Mouse (Mus musculus) spleen, adult 2 months (tissue): ENCODE data around the gene Kcnc1. TPM values are rescaled to one million over a fixed set of nuclear protein-coding genes. Genes with fewer than 3 reads are reported as not detected.

Experiments
- DNase-seq, 2 experiments: peaks; one replicate each; pipeline versions ENCODE4 v3.0.0 to v3.0.0-alpha.2; 2012 to 2021; ENCODE audit warnings: low spot score in 2 of 2, low read depth in 1 of 2
- H3K27ac ChIP-seq: fragments of 200-500 bp; 2 replicates; pipeline ENCODE4 v1.5.1; 2012; ENCODE audit warnings: low read length, inconsistent platforms; ENCODE audit not compliant: insufficient read depth
- H3K27me3 ChIP-seq: fragments of 200-500 bp; 2 replicates; pipeline ENCODE4 v1.6.1; 2012; ENCODE audit warnings: mild to moderate bottlenecking, moderate library complexity, low read length, inconsistent platforms; ENCODE audit not compliant: control insufficient read depth, insufficient read depth
- H3K36me3 ChIP-seq: fragments of 200-500 bp; 2 replicates; pipeline ENCODE4 v1.6.1; 2012; ENCODE audit warnings: mild to moderate bottlenecking, low read length, inconsistent platforms; ENCODE audit not compliant: control insufficient read depth, insufficient read depth
- H3K4me1 ChIP-seq: fragments of 200-500 bp; 2 replicates; pipeline ENCODE4 v1.6.1; 2011; ENCODE audit warnings: inconsistent platforms; ENCODE audit not compliant: control insufficient read depth, insufficient read depth, insufficient read length
- H3K4me3 ChIP-seq: fragments of 200-500 bp; 2 replicates; pipeline ENCODE4 v1.5.1; 2011; ENCODE audit warnings: mild to moderate bottlenecking, inconsistent platforms; ENCODE audit not compliant: insufficient read depth, insufficient read length; ENCODE audit errors: extremely low read depth
- CTCF ChIP-seq: fragments of 200-500 bp; IDR thresholded peaks from 2 replicates; pipeline ENCODE4 v1.5.1; 2011; ENCODE audit warnings: mild to moderate bottlenecking, inconsistent platforms; ENCODE audit not compliant: insufficient read depth, insufficient read length, insufficient replicate concordance; ENCODE audit errors: extremely low read depth
- POLR2A ChIP-seq: fragments of 200-500 bp; IDR thresholded peaks from 2 replicates; pipeline ENCODE4 v1.6.1; 2011; ENCODE audit warnings: low read depth, low read length, inconsistent platforms
- WGBS: fragments of 180-500 bp; shearing (Covaris S2); methylation state at CpG from one replicate; pipeline ENCODE4 v1.1.7; 2018; 5-methylcytosine and 5-hydroxymethylcytosine counted together
- polyA plus RNA-seq: library from polyadenylated mRNA; depleted of rRNA; stranded (reverse); fragments of >200 nt; gene quantifications from 2 replicates; pipeline ENCODE4 v1.2.3, GENCODE M21; 2012

Kcnc1 gene
- polyA plus RNA-seq, 1 experiment: 1.2 TPM

DNA sequence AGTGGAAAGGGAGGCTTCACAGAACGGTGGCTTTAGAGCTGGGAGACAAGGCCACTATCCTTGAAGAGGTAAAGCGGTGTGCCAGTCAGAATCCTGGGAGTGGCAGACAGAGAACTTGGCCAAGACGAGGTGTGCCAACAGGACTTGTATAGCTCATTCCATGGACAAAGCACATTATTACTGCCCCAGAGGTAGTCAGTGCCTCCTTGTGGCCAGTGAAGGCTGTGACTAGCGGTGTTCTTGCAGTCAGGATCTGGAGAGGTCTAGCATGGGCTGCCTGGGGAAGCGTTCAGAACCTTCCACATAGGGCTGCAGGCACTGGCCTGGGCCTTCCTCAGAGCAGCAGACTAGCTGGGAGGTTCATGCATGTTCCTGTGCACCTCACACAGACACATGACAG lies 39.5 kb downstream of the Kcnc1 start:
- Histone ChIP-seq H3K36me3 (no peaks in the 10 kb centered on the region), H3K27ac (no peak overlapping the region), H3K27me3 (no peaks in the 10 kb centered on the region), H3K4me1 (no peaks in the 10 kb centered on the region), H3K4me3 (no peak overlapping the region)
- 90% methylated on average over 5 of the region's 5 CpGs for WGBS
- DNase-seq: no peak
- TF ChIP-seq POLR2A (no peak), CTCF (no peak)

DNA sequence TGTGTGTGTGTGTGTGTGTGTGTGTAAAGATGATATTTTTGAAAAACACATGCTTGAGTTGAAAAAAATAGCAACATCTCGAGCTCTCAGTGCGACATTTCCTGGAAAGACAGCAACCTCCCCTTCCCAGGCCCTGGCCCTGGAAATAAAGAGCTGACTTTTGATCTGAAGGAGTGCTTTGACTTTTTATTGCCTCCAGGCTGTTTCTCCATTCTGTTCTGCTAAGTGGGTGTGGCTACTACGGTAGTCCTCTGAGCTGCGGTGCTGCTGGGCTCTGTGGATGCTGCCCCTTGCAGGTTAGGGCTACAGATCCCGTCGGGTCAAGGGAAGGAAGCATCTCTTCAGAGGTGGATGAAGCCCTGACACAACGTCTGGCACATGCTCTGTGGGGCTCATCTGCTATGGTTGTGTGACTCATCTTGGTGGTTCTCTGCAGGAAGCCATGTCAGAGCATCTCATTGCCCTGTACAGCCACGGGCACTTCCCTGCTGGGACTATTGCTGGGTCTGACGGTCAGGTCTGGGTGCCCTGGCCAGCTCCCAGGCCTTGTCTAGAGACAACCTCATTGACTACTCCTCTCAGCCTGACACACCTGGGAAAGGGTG lies 42.3 kb downstream of the Kcnc1 start:
- DNase-seq: no peak

DNA sequence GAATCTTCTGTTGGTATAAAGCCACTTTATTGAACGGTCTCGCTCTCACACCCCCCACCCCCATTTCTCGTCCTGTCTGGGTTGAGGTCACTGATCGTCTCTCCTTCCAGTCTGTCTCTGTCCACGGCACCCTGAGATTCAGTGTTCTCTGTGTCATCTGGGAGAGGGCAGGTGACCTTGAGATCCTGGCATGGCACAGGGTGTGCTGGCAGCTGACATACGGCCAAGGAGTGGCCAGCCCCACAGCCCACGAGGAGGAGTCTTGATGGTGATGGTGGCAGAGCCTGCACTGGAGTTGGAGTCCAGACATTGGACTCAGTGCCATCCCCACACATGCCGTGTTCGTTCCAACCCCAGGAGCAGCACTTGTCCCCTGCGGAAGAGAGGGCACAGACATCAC lies 46.9 kb downstream of the Kcnc1 start:
- no peaks in the 10 kb centered on the region for H3K4me1 ChIP-seq
- WGBS: 95% methylated on average over 10 of the region's 10 CpGs

More for the DNA sequence above, 42.3 kb downstream of the Kcnc1 start:
- Histone ChIP-seq H3K4me1 (no peaks in the 10 kb centered on the region), H3K4me3 (no peak overlapping the region), H3K36me3 (no peaks in the 10 kb centered on the region), H3K27me3 (no peaks in the 10 kb centered on the region), H3K27ac (no peak overlapping the region)
- TF ChIP-seq CTCF (no peak), POLR2A (no peak)
- 35% methylated on average over 9 of the region's 9 CpGs for WGBS

DNA sequence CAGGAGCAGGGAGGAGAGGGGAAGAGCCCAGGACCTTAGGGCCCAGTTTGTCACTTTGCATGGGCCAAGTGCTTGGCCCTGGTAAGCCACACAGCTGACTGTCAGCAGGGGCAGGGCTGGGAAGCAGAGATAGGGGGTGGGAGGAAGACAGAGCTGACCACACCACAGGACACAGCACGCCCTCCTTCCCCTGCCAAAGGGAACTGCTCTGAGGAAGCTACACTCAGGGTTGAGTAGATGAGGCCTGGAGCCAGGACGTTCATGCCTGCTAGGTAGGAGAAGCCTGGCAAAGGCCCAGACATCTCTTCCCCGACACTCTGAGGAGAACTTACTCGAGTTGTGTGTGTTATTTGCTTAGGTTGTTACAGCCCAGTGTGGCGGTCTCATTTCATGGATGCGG lies 49.6 kb downstream of the Kcnc1 start:
- H3K36me3 ChIP-seq: no peaks in the 10 kb centered on the region
- TF ChIP-seq POLR2A: no peak
- no peak for TF ChIP-seq CTCF
- H3K4me3 ChIP-seq: no peak overlapping the region
- no peak overlapping the region for H3K27ac ChIP-seq
- no peaks in the 10 kb centered on the region for H3K4me1 ChIP-seq
- H3K27me3 ChIP-seq: no peaks in the 10 kb centered on the region
- DNase-seq: no peak
- 55% methylated on average over 6 of the region's 6 CpGs for WGBS

More for the DNA sequence above, 46.9 kb downstream of the Kcnc1 start:
- TF ChIP-seq POLR2A (no peak), CTCF (no peak)
- no peak overlapping the region for H3K27ac ChIP-seq
- H3K36me3 ChIP-seq: no peaks in the 10 kb centered on the region
- no peaks in the 10 kb centered on the region for H3K27me3 ChIP-seq
- no peak overlapping the region for H3K4me3 ChIP-seq
- no peak for DNase-seq

DNA sequence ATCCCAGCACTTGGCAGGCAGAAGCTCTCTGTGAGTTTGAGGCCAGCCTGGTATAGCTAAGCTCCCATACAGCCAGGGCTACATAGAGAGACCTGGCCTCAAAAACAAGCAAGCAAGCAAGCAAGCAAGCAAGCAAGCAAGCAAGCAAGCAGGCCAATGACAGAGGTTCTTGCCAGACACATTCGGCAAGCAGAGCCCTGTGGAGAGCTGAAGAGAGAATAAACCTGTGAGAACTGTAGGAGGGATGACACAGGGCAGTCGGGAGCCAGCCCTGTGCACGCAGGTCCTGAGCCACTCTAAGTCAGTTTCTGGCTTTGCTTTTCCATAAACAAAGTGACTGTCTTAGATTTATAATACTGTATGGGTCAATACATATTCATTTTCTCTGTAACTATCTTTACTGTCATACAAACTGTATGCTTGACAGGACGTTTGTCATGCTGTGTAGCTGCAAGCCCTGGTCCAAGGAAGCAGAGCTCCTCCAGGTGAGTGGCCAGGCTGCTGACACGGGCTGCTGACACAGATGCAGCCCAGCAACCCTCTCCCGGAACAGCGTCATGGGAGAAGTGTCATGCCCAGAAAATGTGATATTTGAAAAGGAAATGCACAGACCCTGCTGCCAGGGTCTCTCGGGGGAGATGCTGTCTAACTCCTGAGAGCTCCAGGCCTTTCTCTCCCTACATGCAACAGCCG lies 51.3 kb downstream of the Kcnc1 start:
- no peak for TF ChIP-seq POLR2A
- TF ChIP-seq CTCF: no peak
- Histone ChIP-seq H3K27me3 (no peaks in the 10 kb centered on the region), H3K27ac (no peak overlapping the region), H3K4me1 (no peaks in the 10 kb centered on the region), H3K4me3 (no peak overlapping the region), H3K36me3 (no peaks in the 10 kb centered on the region)
- DNase-seq: no peak
- WGBS: 85% methylated on average over 9 of the region's 9 CpGs

DNA sequence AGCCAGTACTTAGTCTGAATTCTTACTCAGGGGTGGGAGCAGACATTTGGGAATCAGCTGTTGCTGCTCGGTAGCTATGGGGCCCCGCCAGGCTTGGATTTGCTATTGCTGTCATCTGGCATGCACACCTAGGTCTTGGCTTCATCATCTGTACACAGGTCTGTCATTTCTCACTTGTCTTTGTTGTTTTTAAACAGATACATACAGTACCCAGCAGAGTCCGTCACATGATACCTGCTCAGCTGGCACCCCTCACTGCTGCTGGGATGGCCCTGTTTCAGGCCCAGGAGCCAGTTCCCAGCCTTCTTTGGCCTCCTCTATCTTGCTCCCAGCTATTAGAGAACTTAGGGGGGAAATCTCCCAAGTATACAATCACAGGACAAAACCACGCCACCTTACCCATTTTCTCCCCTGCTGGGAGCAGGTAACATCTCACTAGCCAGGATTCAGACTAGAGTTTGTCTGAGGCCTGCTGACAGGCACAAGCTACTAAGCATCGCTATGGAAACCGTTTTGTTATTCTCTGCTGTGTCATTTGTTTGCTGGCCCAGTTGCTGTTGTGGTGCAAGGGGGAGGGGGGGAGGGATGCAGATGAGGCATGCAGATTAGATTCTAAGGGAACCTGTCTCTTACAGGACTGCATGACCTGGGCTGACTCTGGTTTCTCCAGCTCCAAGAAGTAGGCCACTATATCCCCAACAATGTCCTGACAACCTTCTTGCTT lies 52.8 kb downstream of the Kcnc1 start:
- DNase-seq: no peak
- 89% methylated on average over 6 of the region's 6 CpGs for WGBS
- H3K4me3 ChIP-seq: no peak overlapping the region
- no peak for TF ChIP-seq CTCF
- TF ChIP-seq POLR2A: no peak
- H3K36me3 ChIP-seq: no peaks in the 10 kb centered on the region
- no peak overlapping the region for H3K27ac ChIP-seq
- H3K27me3 ChIP-seq: no peaks in the 10 kb centered on the region
- no peaks in the 10 kb centered on the region for H3K4me1 ChIP-seq
